Mouse (Mus musculus) MEL (cell line): Measurements from ENCODE around the gene Slc1a1. TPM values are rescaled to one million over a fixed set of nuclear protein-coding genes. Genes with fewer than 3 reads are reported as not detected.

Experiments
- DNase-seq: peaks from one replicate; pipeline ENCODE4 v3.0.0; 2011; ENCODE audit warnings: low read depth, low spot score
- H3K27ac ChIP-seq: 2 replicates; pipeline ENCODE4 v1.5.1; 2012; ENCODE audit warnings: low read depth, mild to moderate bottlenecking, control low read depth, low read length, moderate library complexity; ENCODE audit not compliant: control insufficient read depth
- H3K27me3 ChIP-seq, 2 experiments: fragments of 150-350 bp in 1 of 2; sonication (generic) in 1 of 2; 2 replicates each; pipeline ENCODE4 v1.6.1; 2012; ENCODE audit warnings: low read length in 2 of 2, mild to moderate bottlenecking in 2 of 2, improper control_type of control experiment in 1 of 2, moderate library complexity in 1 of 2; ENCODE audit not compliant: insufficient read depth in 2 of 2, control insufficient read depth in 1 of 2
- H3K36me3 ChIP-seq, 2 experiments: 2 replicates each; pipeline ENCODE4 v1.6.1; 2012 to 2014; ENCODE audit warnings: low read length in 2 of 2, improper control_type of control experiment in 1 of 2, inconsistent platforms in 1 of 2, mild to moderate bottlenecking in 1 of 2; ENCODE audit not compliant: insufficient read depth in 2 of 2, control insufficient read depth in 1 of 2
- H3K4me1 ChIP-seq, 2 experiments: fragments of 150-350 bp in 1 of 2; sonication (generic) in 1 of 2; 2 replicates each; pipeline ENCODE4 v1.6.1; 2012; ENCODE audit warnings: low read length in 2 of 2, improper control_type of control experiment in 1 of 2, mild to moderate bottlenecking in 1 of 2; ENCODE audit not compliant: insufficient read depth in 2 of 2, control insufficient read depth in 1 of 2
- H3K4me3 ChIP-seq, 2 experiments: fragments of 150-350 bp in 1 of 2; sonication (generic) in 1 of 2; 2 replicates each; pipeline ENCODE4 v1.5.1; 2012; ENCODE audit warnings: low read depth in 2 of 2, low read length in 2 of 2, mild to moderate bottlenecking in 2 of 2, moderate library complexity in 2 of 2, control low read depth in 1 of 2, improper control_type of control experiment in 1 of 2; ENCODE audit not compliant: control insufficient read depth in 1 of 2, insufficient read depth in 1 of 2
- H3K79me2 ChIP-seq: 2 replicates; pipeline ENCODE4 v1.6.1; 2012; ENCODE audit warnings: mild to moderate bottlenecking, low read length, moderate library complexity; ENCODE audit not compliant: control insufficient read depth, poor library complexity, insufficient read depth
- H3K9ac ChIP-seq: 2 replicates; pipeline ENCODE4 v1.6.1; 2012; ENCODE audit warnings: low read depth, mild to moderate bottlenecking, control low read depth, low read length, moderate library complexity; ENCODE audit not compliant: control insufficient read depth, poor library complexity, severe bottlenecking
- H3K9me3 ChIP-seq: fragments of 150-350 bp; sonication (generic); replicated peaks from 2 replicates; pipeline ENCODE4 v1.6.1; 2012; ENCODE audit warnings: mild to moderate bottlenecking, low read length, improper control_type of control experiment, moderate library complexity; ENCODE audit not compliant: insufficient read depth
- BHLHE40 ChIP-seq: IDR thresholded peaks from 2 replicates; pipeline ENCODE4 v1.6.1; 2012; ENCODE audit warnings: low read depth, mild to moderate bottlenecking, inconsistent platforms, low read length, improper control_type of control experiment, borderline replicate concordance
- CHD1 ChIP-seq: IDR thresholded peaks from 2 replicates; pipeline ENCODE4 v1.6.1; 2012; ENCODE audit warnings: low read depth, mild to moderate bottlenecking, inconsistent platforms, low read length, improper control_type of control experiment
- CTCF ChIP-seq, 3 experiments: IDR thresholded peaks in 2 of 3; conservative IDR thresholded peaks in 1 of 3; 2 replicates each; pipeline ENCODE4 v1.5.1; 2011 to 2012; ENCODE audit warnings: low read length in 3 of 3, low read depth in 2 of 3, mild to moderate bottlenecking in 2 of 3, improper control_type of control experiment in 1 of 3, inconsistent platforms in 1 of 3, mixed read lengths in 1 of 3, moderate library complexity in 1 of 3; ENCODE audit not compliant: control insufficient read depth in 1 of 3, insufficient read depth in 1 of 3, poor library complexity in 1 of 3, severe bottlenecking in 1 of 3
- E2F4 ChIP-seq: IDR thresholded peaks from 2 replicates; pipeline ENCODE4 v1.6.1; 2011; ENCODE audit warnings: low read depth, low read length, improper control_type of control experiment, borderline replicate concordance
- GABPA ChIP-seq: IDR thresholded peaks from 2 replicates; pipeline ENCODE4 v1.6.1; 2012; ENCODE audit warnings: low read depth, mild to moderate bottlenecking, inconsistent platforms, low read length, improper control_type of control experiment, moderate library complexity
- JUND ChIP-seq: IDR thresholded peaks from 2 replicates; pipeline ENCODE4 v1.6.1; 2011; ENCODE audit warnings: low read depth, mild to moderate bottlenecking, improper control_type of control experiment, low read length
- KAT2A ChIP-seq: conservative IDR thresholded peaks from 2 replicates; pipeline ENCODE4 v1.6.1; 2012; ENCODE audit warnings: low read depth, low read length, improper control_type of control experiment, inconsistent platforms
- MAX ChIP-seq: IDR thresholded peaks from 2 replicates; pipeline ENCODE4 v1.6.1; 2011; ENCODE audit warnings: low read length, improper control_type of control experiment
- MAZ ChIP-seq: IDR thresholded peaks from 2 replicates; pipeline ENCODE4 v1.6.1; 2012; ENCODE audit warnings: low read depth, mild to moderate bottlenecking, inconsistent platforms, low read length, improper control_type of control experiment
- MXI1 ChIP-seq: IDR thresholded peaks from 2 replicates; pipeline ENCODE4 v1.6.1; 2011; ENCODE audit warnings: mild to moderate bottlenecking, low read depth, low read length, improper control_type of control experiment
- NELFE ChIP-seq: IDR thresholded peaks from 2 replicates; pipeline ENCODE4 v1.6.1; 2011; ENCODE audit warnings: low read depth, low read length, improper control_type of control experiment
- NRF1 ChIP-seq: IDR thresholded peaks from 2 replicates; pipeline ENCODE4 v1.6.1; 2014; ENCODE audit warnings: low read depth, mild to moderate bottlenecking, inconsistent platforms, low read length, improper control_type of control experiment, moderate library complexity; ENCODE audit not compliant: poor library complexity, insufficient read depth, severe bottlenecking
- POLR2A ChIP-seq, 2 experiments: IDR thresholded peaks; 2 replicates each; pipeline ENCODE4 v1.6.1; 2011 to 2012; ENCODE audit warnings: low read length in 2 of 2, mild to moderate bottlenecking in 2 of 2, control low read depth in 1 of 2, improper control_type of control experiment in 1 of 2, low read depth in 1 of 2, moderate library complexity in 1 of 2; ENCODE audit not compliant: control insufficient read depth in 1 of 2, insufficient read depth in 1 of 2, poor library complexity in 1 of 2
- POLR2AphosphoS2 ChIP-seq: IDR thresholded peaks from 2 replicates; pipeline ENCODE4 v1.6.1; 2011; ENCODE audit warnings: low read length, improper control_type of control experiment
- POLR2AphosphoS5 ChIP-seq: IDR thresholded peaks from 2 replicates; pipeline ENCODE4 v1.6.1; 2012; ENCODE audit warnings: low read depth, borderline replicate concordance, mild to moderate bottlenecking, inconsistent platforms, low read length, moderate library complexity, mixed read lengths
- RCOR1 ChIP-seq: IDR thresholded peaks from 2 replicates; pipeline ENCODE4 v1.6.1; 2012; ENCODE audit warnings: low read depth, mild to moderate bottlenecking, inconsistent platforms, low read length, improper control_type of control experiment
- SIN3A ChIP-seq: IDR thresholded peaks from 2 replicates; pipeline ENCODE4 v1.6.1; 2012; ENCODE audit warnings: low read length, improper control_type of control experiment, inconsistent platforms
- TBP ChIP-seq: IDR thresholded peaks from 2 replicates; pipeline ENCODE4 v1.8.0; 2011; ENCODE audit warnings: low read depth, low read length, improper control_type of control experiment
- TCF12 ChIP-seq: IDR thresholded peaks from 2 replicates; pipeline ENCODE4 v1.6.1; 2014; ENCODE audit warnings: low read depth, mild to moderate bottlenecking, inconsistent platforms, low read length, improper control_type of control experiment, moderate library complexity
- USF1 ChIP-seq: IDR thresholded peaks from 2 replicates; pipeline ENCODE4 v1.6.1; 2014; ENCODE audit warnings: low read depth, mild to moderate bottlenecking, inconsistent platforms, low read length, improper control_type of control experiment, moderate library complexity
- USF2 ChIP-seq, 2 experiments: IDR thresholded peaks; 2 replicates each; pipeline ENCODE4 v1.6.1; 2011 to 2012; ENCODE audit warnings: improper control_type of control experiment in 2 of 2, low read length in 2 of 2, borderline replicate concordance in 1 of 2, inconsistent platforms in 1 of 2, low read depth in 1 of 2, mild to moderate bottlenecking in 1 of 2; ENCODE audit not compliant: insufficient read depth in 1 of 2
- ZC3H11A ChIP-seq: IDR thresholded peaks from 2 replicates; pipeline ENCODE4 v1.6.1; 2012; ENCODE audit warnings: low read depth, mild to moderate bottlenecking, inconsistent platforms, low read length, improper control_type of control experiment
- ZNF384 ChIP-seq: IDR thresholded peaks from 2 replicates; pipeline ENCODE4 v1.6.1; 2012; ENCODE audit warnings: low read depth, mild to moderate bottlenecking, inconsistent platforms, low read length, improper control_type of control experiment
- polyA plus RNA-seq, 2 experiments: library from polyadenylated mRNA; stranded (reverse) in 1 of 2; unstranded in 1 of 2; fragments of >175 nt in 1 of 2; fragments of >200 nt in 1 of 2; gene quantifications; 2 replicates each; pipeline versions ENCODE4 v1.2.1 to v1.2.4; 2012; ENCODE audit warnings: low replicate concordance in 2 of 2, low read depth in 1 of 2; ENCODE audit not compliant: insufficient read length in 2 of 2, insufficient read depth in 1 of 2, missing spikeins in 1 of 2
- total RNA-seq: library from RNA; depleted of rRNA; stranded (reverse); fragments of 300-350 nt; gene quantifications from 2 replicates; pipeline ENCODE4 v1.2.3, GENCODE M21; 2012

The Slc1a1 gene
- total and polyA plus RNA-seq, 3 experiments, result 0.07 TPM; not detected in 2

DNA sequence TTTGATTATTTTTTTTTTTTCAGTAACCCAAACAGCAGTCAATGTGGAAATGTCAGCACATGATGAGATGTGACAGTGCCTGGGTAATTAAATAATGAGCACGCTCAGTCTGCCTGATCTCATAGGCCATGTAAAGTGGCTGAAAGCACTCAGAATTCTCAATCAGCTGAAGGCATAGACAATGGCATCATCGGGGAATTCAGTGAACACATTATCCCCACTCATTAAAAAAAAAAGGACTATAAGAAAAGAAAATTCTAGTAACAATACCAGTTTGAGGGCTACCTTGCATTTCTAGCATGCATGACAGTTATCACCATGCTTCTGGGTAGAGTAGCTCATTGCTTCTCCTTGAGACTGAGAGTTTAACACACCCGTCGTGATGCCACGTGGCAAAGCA is 116.4 kb downstream of the Slc1a1 start:
- H3K79me2 ChIP-seq, result no peaks in the 10 kb centered on the region
- no peak overlapping the region for H3K27ac ChIP-seq
- H3K27me3 ChIP-seq, result peaks cover 3 to 13% of the 10 kb centered on the region in 2 experiments
- H3K4me3 ChIP-seq, result no peak overlapping the region
- DNase-seq, result no peak
- H3K9ac ChIP-seq, result no peak overlapping the region
- H3K36me3 ChIP-seq, result no peaks in the 10 kb centered on the region
- no peaks in the 10 kb centered on the region for H3K9me3 ChIP-seq
- no peaks in the 10 kb centered on the region for H3K4me1 ChIP-seq
- TF ChIP-seq SIN3A (no peak), RCOR1 (no peak)

DNA sequence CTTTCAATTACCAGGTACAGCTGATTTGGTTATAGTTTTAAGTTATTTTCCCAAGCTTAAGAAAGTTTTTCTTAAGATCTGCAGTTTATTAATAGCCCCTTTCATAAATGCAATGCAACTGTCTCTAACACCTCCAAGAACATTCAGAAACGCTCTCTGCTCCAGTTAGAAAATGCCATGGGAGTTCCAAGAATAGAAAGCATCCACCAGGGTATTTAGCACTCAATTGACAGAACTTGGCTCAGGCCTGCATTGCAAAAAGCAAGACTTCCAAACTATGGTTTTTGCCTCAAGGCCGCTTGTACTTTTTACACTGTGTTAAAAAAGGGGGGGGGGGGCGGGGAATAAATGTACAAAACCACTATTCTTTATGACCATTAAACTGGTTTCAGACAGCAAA is 128.3 kb downstream of the Slc1a1 start:
- Histone ChIP-seq H3K36me3 (no peaks in the 10 kb centered on the region), H3K27ac (no peak overlapping the region), H3K9ac (no peak overlapping the region), H3K27me3 (peaks cover 2 to 14% of the 10 kb centered on the region in 2 experiments), H3K79me2 (no peaks in the 10 kb centered on the region), H3K4me3 (no peak overlapping the region), H3K9me3 (no peaks in the 10 kb centered on the region), H3K4me1 (no peaks in the 10 kb centered on the region)
- TF ChIP-seq ZC3H11A, result no peak
- no peak for TF ChIP-seq TBP
- no peak for TF ChIP-seq MAZ
- TF ChIP-seq ZNF384, result no peak
- no peak for TF ChIP-seq NELFE
- no peak for TF ChIP-seq RCOR1
- no peak for DNase-seq

DNA sequence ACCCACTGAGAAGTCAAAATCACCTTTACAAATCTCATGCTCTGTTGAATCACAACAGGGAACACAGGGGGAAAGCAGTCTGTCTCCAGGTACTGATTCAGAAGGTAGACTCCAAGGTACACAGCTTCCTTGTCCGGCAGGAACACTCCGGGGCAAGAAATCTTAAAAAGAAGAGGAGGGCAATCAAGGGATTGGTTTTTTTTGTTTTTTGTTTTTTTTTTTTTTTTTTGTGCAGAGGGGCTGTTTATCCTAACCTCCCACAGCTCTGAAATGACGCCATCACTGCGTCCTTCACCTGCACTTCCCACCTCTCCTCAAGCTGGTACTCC is 128.6 kb downstream of the Slc1a1 start:
- no peak overlapping the region for H3K27ac ChIP-seq
- no peak overlapping the region for H3K9ac ChIP-seq
- no peak overlapping the region for H3K4me3 ChIP-seq

More for the DNA sequence above, 128.6 kb downstream of the Slc1a1 start:
- DNase-seq, result no peak
- H3K79me2 ChIP-seq, result no peaks in the 10 kb centered on the region
- peaks cover 2 to 14% of the 10 kb centered on the region in 2 experiments for H3K27me3 ChIP-seq
- no peaks in the 10 kb centered on the region for H3K36me3 ChIP-seq
- no peaks in the 10 kb centered on the region for H3K4me1 ChIP-seq
- TF ChIP-seq POLR2A (IDR thresholded peaks at IDR 0.05; ENCODE audit: control insufficient read depth in 1 of 2, insufficient read depth in 1 of 2, low read depth in 1 of 2, low read length in 2 of 2, poor library complexity in 1 of 2) (no peak), TBP (no peak), GABPA (no peak), MXI1 (no peak), RCOR1 (no peak), CHD1 (no peak), CTCF (IDR thresholded peaks at IDR 0.05 in 2 of 3, conservative IDR thresholded peaks at IDR 0.05 in 1 of 3; ENCODE audit: control insufficient read depth in 1 of 3, insufficient read depth in 1 of 3, low read depth in 2 of 3, low read length in 3 of 3, poor library complexity in 1 of 3, severe bottlenecking in 1 of 3) (no peak), USF1 (no peak), BHLHE40 (no peak), TCF12 (no peak), MAX (no peak), KAT2A (no peak), NELFE (no peak), JUND (no peak), POLR2AphosphoS5 (no peak), USF2 (IDR thresholded peaks at IDR 0.05; ENCODE audit: borderline replicate concordance in 1 of 2, insufficient read depth in 1 of 2, low read depth in 1 of 2, low read length in 2 of 2) (no peak), SIN3A (no peak), POLR2AphosphoS2 (no peak), NRF1 (no peak), E2F4 (no peak)
- TF ChIP-seq, all 39 proteins: peak for 0
- no peaks in the 10 kb centered on the region for H3K9me3 ChIP-seq
